Comparison of ENCODE assay signal across 23 mouse cellular contexts in genomic region chr10:108343734-108344133, GRCm38 (mm10). TPM values are rescaled to one million over a fixed set of nuclear protein-coding genes. Genes with fewer than 3 reads are reported as not detected.
DNase-seq lines count a peak whose midpoint lies in the region; ATAC-seq and TF ChIP-seq lines count a peak whose summit lies in the region.
"Had no signal": no experiment of that assay in that cellular context is flagged by ENCODE, and none has a peak within 500 bp of the region (broad histone marks: within the 10 kb centered on the region; RNA-seq: fewer than 3 reads in every experiment).

No protein-coding gene starts in this region.

- H3K4me3 ChIP-seq in intestine, postnatal 0 days (ENCODE audit: low read depth, low read length) = no peak overlapping the region
- H3K4me3 ChIP-seq in intestine, embryonic 15.5 days (replicated peaks) = no peak overlapping the region
- H3K4me3 ChIP-seq in E14TG2a.4 (replicated peaks; ENCODE audit: low read length) = peak overlapping the region; percentile 43; the same call in 1 of the 2 replicates

- H3K9me3 ChIP-seq in intestine, postnatal 0 days (ENCODE audit: control insufficient read depth) = no peaks in the 10 kb centered on the region
- H3K9me3 ChIP-seq in intestine, embryonic 15.5 days = no peaks in the 10 kb centered on the region
- no peaks in the 10 kb centered on the region for H3K9me3 ChIP-seq in E14TG2a.4 (ENCODE audit: low read length)
- H3K9me3 ChIP-seq: G1E had no signal

- intact Hi-C loops in left cerebral cortex, postnatal 25 days (cut with DNase I) = no loop called here

- H3K4me1 ChIP-seq in intestine, postnatal 0 days (replicated peaks; ENCODE audit: control insufficient read depth, insufficient read depth, low read length) = 0 out of 2 replicates have a peak, but pooled peaks cover 3% of the 10 kb centered on the region
- no peaks in the 10 kb centered on the region for H3K4me1 ChIP-seq in intestine, embryonic 15.5 days (replicated peaks)
- peaks cover 29% of the 10 kb centered on the region for H3K4me1 ChIP-seq in E14TG2a.4 (replicated peaks; ENCODE audit: low read depth, low read length)

- H3K27me3 ChIP-seq in intestine, postnatal 0 days (replicated peaks; ENCODE audit: control insufficient read depth, insufficient read depth, low read length) = no peaks in the 10 kb centered on the region
- no peaks in the 10 kb centered on the region for H3K27me3 ChIP-seq in intestine, embryonic 15.5 days (replicated peaks)
- no peaks in the 10 kb centered on the region for H3K27me3 ChIP-seq in E14TG2a.4 (ENCODE audit: insufficient read depth, low read length)
- H3K27me3 ChIP-seq: CH12.LX, Patski had no signal

- ATAC-seq in intestine, postnatal 0 days = peak; percentile 52; the same call in 1 of the 2 replicates
- ATAC-seq in intestine, embryonic 15.5 days = no peak
- ATAC-seq: activated CD4-positive, CD25-positive, alpha-beta regulatory T cell, adult 4 months; CD4-positive, CD25-positive, alpha-beta regulatory T cell, adult 4 months; Patski had no signal

- DNase-seq in R1 (ENCODE audit: low read depth, low spot score) = peak; percentile 63
- DNase-seq in cerebellum, adult 8-10 months = no peak
- DNase-seq in left cerebral cortex, postnatal 25 days (ENCODE audit: low spot score in 2 of 2) = no peak
- DNase-seq: adrenal gland, adult 2 months; adrenal gland, adult 8-10 months; adrenal gland, postnatal 10 days; adrenal gland, postnatal 14 days; adrenal gland, postnatal 25 days; adrenal gland, postnatal 36 days; B cell, adult 2 months; cerebellum, adult 11 months; cerebellum, adult 11-12 months; cerebellum, adult 18-20 months; cerebellum, adult 2 months; cerebellum, adult 9-10 months had no signal

- H3K36me3 ChIP-seq in intestine, postnatal 0 days (ENCODE audit: control insufficient read depth, insufficient read depth) = 0 out of 2 replicates have a peak, but pooled peaks cover 4% of the 10 kb centered on the region
- no peaks in the 10 kb centered on the region for H3K36me3 ChIP-seq in intestine, embryonic 15.5 days
- H3K36me3 ChIP-seq in E14TG2a.4 (ENCODE audit: insufficient read depth, low read length) = peaks cover 46% of the 10 kb centered on the region

- no peak for TF ChIP-seq CTCF in intestine, postnatal 0 days (IDR thresholded peaks at IDR 0.05; ENCODE audit: low read depth)
- no peak for TF ChIP-seq CTCF in E14TG2a.4 (conservative IDR thresholded peaks at IDR 0.05; ENCODE audit: low read length)

- H3K9ac ChIP-seq in intestine, postnatal 0 days (ENCODE audit: low read depth, low read length) = no peak overlapping the region
- no peak overlapping the region for H3K9ac ChIP-seq in intestine, embryonic 15.5 days

- H3K4me2 ChIP-seq in intestine, postnatal 0 days (replicated peaks; ENCODE audit: low read depth) = no peak overlapping the region
- no peak overlapping the region for H3K4me2 ChIP-seq in intestine, embryonic 15.5 days (replicated peaks)

- H3K27ac ChIP-seq in intestine, postnatal 0 days (ENCODE audit: low read depth, low read length) = no peak overlapping the region
- H3K27ac ChIP-seq in intestine, embryonic 15.5 days = no peak overlapping the region

RNA-seq across cellular contexts. Expression of gene Pawr, which starts 11.8 kb away (rescaled TPM):
- 11.9 and 12.3 TPM in 2 replicates for polyA plus RNA-seq in intestine, postnatal 0 days (2015; fragmentation: Nextera tagmentation; extraction: Ambion mirVana)
- 10.0 and 11.8 TPM in 2 replicates for polyA plus RNA-seq in intestine, embryonic 15.5 days (2015; fragmentation: Nextera tagmentation; extraction: Ambion mirVana)
- total RNA-seq in left cerebral cortex, postnatal 25 days (2021) = 1 to 10 TPM; 2.2 to 2.5 TPM
- total RNA-seq: CH12.LX had no signal
- polyA plus RNA-seq: activated CD4-positive, CD25-positive, alpha-beta regulatory T cell, adult 4 months; CD4-positive, CD25-positive, alpha-beta regulatory T cell, adult 4 months had no signal
